Mouse (Mus musculus): ENCODE measurements around the gene Per3. TPM values are rescaled to one million over a fixed set of nuclear protein-coding genes. Genes with fewer than 3 reads are reported as not detected.

Per3 gene
- 5.9 and 7.0 TPM in 2 replicates for polyA plus RNA-seq (2015; fragmentation: Nextera tagmentation; extraction: Ambion mirVana)

DNA sequence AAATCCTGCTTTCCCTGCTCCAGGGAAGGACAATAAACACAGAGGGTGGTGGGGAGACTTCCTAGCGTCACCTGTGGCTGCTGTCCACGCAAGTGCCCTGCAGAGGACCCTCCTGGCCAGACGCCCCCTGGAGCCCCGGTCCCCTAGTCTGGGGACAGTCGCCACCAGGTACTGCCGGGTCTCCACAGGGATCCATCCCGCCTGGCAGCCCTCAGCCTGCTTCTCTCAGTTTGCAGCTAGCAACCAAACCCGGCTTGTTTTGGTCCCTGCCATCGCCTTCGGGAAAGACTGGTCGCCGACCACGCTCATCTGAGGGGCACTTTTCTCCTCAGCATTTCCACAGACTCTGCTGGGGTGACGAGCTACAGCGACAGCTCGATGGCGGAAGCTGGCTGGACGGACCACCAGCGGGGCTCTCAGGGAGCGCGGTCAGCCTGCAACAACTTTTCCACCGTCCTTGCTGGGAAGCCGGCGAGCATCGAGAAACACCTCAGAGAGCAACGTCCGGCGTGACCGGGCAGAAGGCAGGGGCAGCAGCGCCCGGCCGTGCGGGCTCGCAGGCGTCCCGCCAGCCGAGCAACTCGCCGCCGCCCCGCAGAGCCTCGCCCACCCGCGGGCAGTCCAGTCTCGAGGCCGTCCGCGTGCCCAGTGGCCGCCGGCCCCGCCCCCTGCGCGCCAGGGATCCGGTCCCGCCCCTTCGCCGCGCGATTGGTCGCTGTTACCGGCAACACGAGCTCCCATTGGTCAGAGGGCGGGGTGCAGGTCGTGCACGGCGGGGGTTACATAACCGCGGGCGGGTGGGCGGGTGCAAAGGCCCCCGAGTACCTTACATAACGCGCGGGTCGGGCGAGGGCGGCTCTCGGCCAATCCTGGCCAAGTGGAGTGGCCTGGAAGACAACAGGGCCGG, at the start of gene Per3:
Gene Per3, minus strand, starts transcription at position 629 of the 907 bp plus-strand sequence.
- Histone ChIP-seq H3K36me3 (peaks cover 28% of the 10 kb centered on the region), H3K9ac (peak within 1 kb of the TSS; percentile 52), H3K27me3 (no peaks in the 10 kb centered on the region), H3K27ac (peak within 1 kb of the TSS; percentile 78), H3K9me3 (replicated peaks) (no peaks in the 10 kb centered on the region), H3K4me3 (replicated peaks) (peak within 1 kb of the TSS; percentile 62), H3K4me1 (peaks cover 14% of the 10 kb centered on the region), H3K4me2 (peak within 1 kb of the TSS; percentile 96)
- peak; percentile 98 for ATAC-seq (replicated peaks; ENCODE audit: low FRiP score)
- WGBS = under 1% methylated on average over 79 of the region's 79 CpGs

GRCm38 (mm10) chr4:151089270-151089669, 44.8 kb upstream of the Per3 start, which contains the start of gene Gm13090:
Gm13090 (plus strand) TSS chr4:151089570.
- no peak within 1 kb of the TSS for H3K27ac ChIP-seq
- ATAC-seq (replicated peaks; ENCODE audit: low FRiP score) = no peak
- WGBS = 87% methylated on average over 7 of the region's 7 CpGs

GRCm38 (mm10) chr4:151088819-151089218, 44.4 kb upstream of the Per3 start:
- H3K27ac ChIP-seq = no peak overlapping the region
- H3K9me3 ChIP-seq (replicated peaks) = no peaks in the 10 kb centered on the region
- H3K9ac ChIP-seq = no peak overlapping the region
- ATAC-seq (replicated peaks; ENCODE audit: low FRiP score) = no peak
- H3K4me3 ChIP-seq (replicated peaks) = no peak overlapping the region
- peaks cover 19% of the 10 kb centered on the region; the same call in 1 of the 2 replicates for H3K36me3 ChIP-seq
- H3K4me1 ChIP-seq = peaks cover 7% of the 10 kb centered on the region
- H3K4me2 ChIP-seq = no peak overlapping the region
- no peaks in the 10 kb centered on the region for H3K27me3 ChIP-seq
- WGBS = 87% methylated on average over 14 of the region's 14 CpGs

More at GRCm38 (mm10) chr4:151089270-151089669, 44.8 kb upstream of the Per3 start, which contains the start of gene Gm13090:
- peaks cover 7% of the 10 kb centered on the region for H3K4me1 ChIP-seq
- H3K9ac ChIP-seq = no peak within 1 kb of the TSS
- no peaks in the 10 kb centered on the region for H3K27me3 ChIP-seq
- H3K36me3 ChIP-seq = peaks cover 14% of the 10 kb centered on the region; the same call in 1 of the 2 replicates
- H3K4me2 ChIP-seq = no peak within 1 kb of the TSS
- no peaks in the 10 kb centered on the region for H3K9me3 ChIP-seq (replicated peaks)
- no peak within 1 kb of the TSS for H3K4me3 ChIP-seq (replicated peaks)

DNA sequence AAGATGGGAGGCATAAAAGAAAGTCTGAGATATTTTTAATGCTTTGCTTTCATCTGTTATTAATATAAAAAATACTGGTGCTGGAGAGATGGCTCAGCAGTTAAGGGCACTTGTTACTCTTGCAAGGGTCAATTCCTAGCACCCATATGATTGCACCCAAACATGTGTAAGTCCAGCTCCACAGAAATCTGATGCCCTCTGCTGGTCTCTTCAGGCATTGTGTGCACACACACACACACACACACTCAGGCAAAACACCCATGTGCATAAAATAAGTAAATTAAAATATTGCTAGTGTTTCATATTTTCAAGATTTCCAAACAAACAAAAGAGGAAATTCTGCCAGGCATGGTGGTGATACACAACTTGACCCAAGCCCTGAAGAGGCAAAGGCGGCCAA, 42.9 kb upstream of the Per3 start:
- ATAC-seq (replicated peaks; ENCODE audit: low FRiP score) = no peak
- Histone ChIP-seq H3K4me2 (no peak overlapping the region), H3K4me1 (peaks cover 7% of the 10 kb centered on the region), H3K27ac (no peak overlapping the region), H3K9ac (no peak overlapping the region), H3K9me3 (replicated peaks) (no peaks in the 10 kb centered on the region), H3K4me3 (replicated peaks) (no peak overlapping the region), H3K36me3 (peaks cover 24% of the 10 kb centered on the region; the same call in 1 of the 2 replicates), H3K27me3 (no peaks in the 10 kb centered on the region)
- WGBS = 95% methylated on average over 1 of the region's 1 CpGs

GRCm38 (mm10) chr4:151083027-151083426, 38.6 kb upstream of the Per3 start:
- Histone ChIP-seq H3K36me3 (peaks cover 34% of the 10 kb centered on the region; the same call in 1 of the 2 replicates), H3K4me2 (no peak overlapping the region), H3K27ac (no peak overlapping the region), H3K9me3 (replicated peaks) (no peaks in the 10 kb centered on the region), H3K27me3 (no peaks in the 10 kb centered on the region), H3K4me1 (0 out of 2 replicates have a peak, but pooled peaks cover 5% of the 10 kb centered on the region), H3K4me3 (replicated peaks) (no peak overlapping the region), H3K9ac (no peak overlapping the region)
- WGBS = 83% methylated on average over 5 of the region's 5 CpGs
- no peak for ATAC-seq (replicated peaks; ENCODE audit: low FRiP score)

GRCm38 (mm10) chr4:151081977-151082376, 37.5 kb upstream of the Per3 start:
- Histone ChIP-seq H3K9ac (no peak overlapping the region), H3K4me2 (no peak overlapping the region), H3K4me3 (replicated peaks) (no peak overlapping the region), H3K4me1 (0 out of 2 replicates have a peak, but pooled peaks cover 5% of the 10 kb centered on the region), H3K9me3 (replicated peaks) (no peaks in the 10 kb centered on the region), H3K27ac (no peak overlapping the region), H3K36me3 (peaks cover 42% of the 10 kb centered on the region; the same call in 1 of the 2 replicates), H3K27me3 (no peaks in the 10 kb centered on the region)
- no peak for ATAC-seq (replicated peaks; ENCODE audit: low FRiP score)
- WGBS = 90% methylated on average over 13 of the region's 13 CpGs

DNA sequence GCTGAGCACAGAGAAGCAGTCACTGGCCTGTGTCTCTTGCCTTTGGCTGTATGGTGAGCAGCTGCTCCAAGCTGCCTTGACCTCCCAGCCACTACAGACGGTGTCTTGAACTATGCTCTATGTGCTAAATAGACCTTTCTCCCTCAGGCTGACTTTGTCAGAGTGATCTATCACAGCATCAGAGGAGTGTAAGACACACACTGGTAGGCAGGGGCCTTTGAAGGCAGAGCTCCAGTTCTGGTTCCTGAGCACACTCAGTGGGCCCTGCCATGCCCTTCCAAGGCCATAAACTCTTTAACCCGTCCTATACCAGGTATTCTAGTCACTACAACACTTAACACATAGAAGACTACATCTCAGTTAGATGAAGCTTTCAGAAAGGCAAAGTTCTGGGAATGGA, 36.9 kb upstream of the Per3 start:
- 0 out of 2 replicates have a peak overlapping the region, but pooled peaks have one; percentile 48 for H3K27ac ChIP-seq
- whole genome bisulfite sequencing = 42% methylated on average over 2 of the region's 2 CpGs
- ATAC-seq (replicated peaks; ENCODE audit: low FRiP score) = peak; percentile 62

GRCm38 (mm10) chr4:151074817-151075216, 30.4 kb upstream of the Per3 start:
- Histone ChIP-seq H3K4me3 (replicated peaks) (no peak overlapping the region), H3K9ac (no peak overlapping the region), H3K9me3 (replicated peaks) (no peaks in the 10 kb centered on the region), H3K27me3 (no peaks in the 10 kb centered on the region), H3K4me1 (no peaks in the 10 kb centered on the region), H3K27ac (no peak overlapping the region), H3K4me2 (no peak overlapping the region), H3K36me3 (peaks cover 44% of the 10 kb centered on the region; the same call in 1 of the 2 replicates)
- ATAC-seq (replicated peaks; ENCODE audit: low FRiP score) = no peak
- 94% methylated on average over 15 of the region's 15 CpGs for WGBS

More for the DNA sequence above, 36.9 kb upstream of the Per3 start:
- no peak overlapping the region for H3K9ac ChIP-seq
- no peaks in the 10 kb centered on the region for H3K9me3 ChIP-seq (replicated peaks)
- H3K36me3 ChIP-seq = peaks cover 44% of the 10 kb centered on the region; the same call in 1 of the 2 replicates
- H3K4me1 ChIP-seq = 0 out of 2 replicates have a peak, but pooled peaks cover 5% of the 10 kb centered on the region
- H3K4me2 ChIP-seq = no peak overlapping the region
- H3K4me3 ChIP-seq (replicated peaks) = no peak overlapping the region
- H3K27me3 ChIP-seq = no peaks in the 10 kb centered on the region

DNA sequence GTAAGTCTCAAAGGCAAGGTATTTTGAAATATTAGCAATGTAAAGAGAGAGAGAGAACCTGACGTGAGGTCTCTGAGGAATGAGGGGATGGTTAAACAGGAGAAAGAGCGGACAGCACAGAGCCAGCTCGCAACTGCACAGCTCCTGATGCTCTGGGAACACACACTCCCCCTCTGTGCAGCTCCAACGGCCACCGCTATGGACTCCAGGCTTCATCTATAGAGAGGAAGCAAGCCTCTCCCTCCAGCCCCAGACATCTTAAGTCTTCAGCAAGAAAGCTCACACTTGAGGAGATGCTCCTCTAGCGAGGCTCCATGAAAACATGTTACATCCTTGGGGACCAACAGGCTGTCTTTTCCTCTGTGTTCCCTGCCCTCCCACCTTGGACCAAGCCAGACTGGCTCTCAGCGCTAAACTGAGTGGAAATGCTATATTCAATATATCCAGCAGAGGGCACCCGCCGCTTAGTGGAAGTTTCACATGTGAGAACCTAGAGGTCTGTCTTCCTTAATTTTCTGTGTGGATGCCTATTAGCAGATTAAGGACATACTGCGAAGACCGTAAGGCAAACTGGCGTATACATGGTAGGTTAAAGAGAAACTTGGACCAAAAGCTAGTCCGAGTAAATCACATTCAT, 28.8 kb upstream of the Per3 start:
- H3K4me3 ChIP-seq (replicated peaks) = no peak overlapping the region
- no peaks in the 10 kb centered on the region for H3K4me1 ChIP-seq
- WGBS = 55% methylated on average over 13 of the region's 13 CpGs
- no peak overlapping the region for H3K4me2 ChIP-seq
- no peak overlapping the region for H3K9ac ChIP-seq
- peak; percentile 49; the same call in 1 of the 2 replicates for ATAC-seq (replicated peaks; ENCODE audit: low FRiP score)
- no peak overlapping the region for H3K27ac ChIP-seq
- H3K9me3 ChIP-seq (replicated peaks) = no peaks in the 10 kb centered on the region
- peaks cover 32% of the 10 kb centered on the region; the same call in 1 of the 2 replicates for H3K36me3 ChIP-seq
- H3K27me3 ChIP-seq = no peaks in the 10 kb centered on the region

DNA sequence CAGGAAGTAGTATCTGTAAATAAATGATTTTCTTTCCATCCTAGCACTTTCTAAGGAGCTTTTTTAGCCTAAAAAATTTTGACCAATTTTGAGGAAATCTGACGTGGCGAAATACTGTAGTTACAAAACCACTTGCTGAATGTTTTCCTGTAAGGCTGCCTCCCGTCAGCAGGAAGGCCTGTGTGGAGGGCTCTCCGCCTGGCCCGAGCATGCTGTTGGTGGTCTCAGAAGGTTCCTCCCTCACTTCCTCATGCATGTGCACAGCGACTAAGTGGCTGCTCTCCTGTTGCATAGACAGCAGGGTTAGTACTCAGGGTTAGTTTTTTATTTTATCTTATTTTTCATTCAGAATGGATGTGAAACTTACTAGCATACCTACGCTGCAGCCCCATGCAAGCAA, 26.5 kb upstream of the Per3 start:
- no peak for ATAC-seq (replicated peaks; ENCODE audit: low FRiP score)
- H3K4me3 ChIP-seq (replicated peaks) = no peak overlapping the region
- no peaks in the 10 kb centered on the region for H3K27me3 ChIP-seq
- H3K27ac ChIP-seq = no peak overlapping the region
- no peaks in the 10 kb centered on the region for H3K4me1 ChIP-seq
- no peak overlapping the region for H3K9ac ChIP-seq
- no peak overlapping the region for H3K4me2 ChIP-seq
- WGBS = 84% methylated on average over 7 of the region's 7 CpGs
- H3K36me3 ChIP-seq = peaks cover 17% of the 10 kb centered on the region
- no peaks in the 10 kb centered on the region for H3K9me3 ChIP-seq (replicated peaks)

DNA sequence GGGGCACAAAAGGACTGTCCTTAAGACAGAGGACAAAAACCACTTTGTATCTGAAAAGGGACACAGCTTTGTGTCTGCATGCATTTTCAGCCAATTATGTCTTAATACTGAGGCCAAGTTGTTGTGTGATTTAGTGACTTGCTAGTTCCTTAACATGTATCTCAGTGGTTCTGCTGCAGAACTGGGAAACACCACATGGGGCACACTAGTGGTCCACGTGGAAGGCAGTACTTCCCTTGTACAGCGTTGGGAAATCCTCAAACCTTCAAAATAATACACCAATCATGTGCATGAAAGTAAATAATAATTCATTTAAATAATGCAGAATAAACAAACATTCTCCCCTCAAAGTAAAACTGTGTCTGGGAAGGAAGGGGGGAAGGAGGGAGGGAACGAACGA, 24.3 kb upstream of the Per3 start:
- Histone ChIP-seq H3K4me3 (replicated peaks) (no peak overlapping the region), H3K9me3 (replicated peaks) (no peaks in the 10 kb centered on the region), H3K4me2 (no peak overlapping the region), H3K27me3 (no peaks in the 10 kb centered on the region), H3K9ac (no peak overlapping the region), H3K36me3 (peaks cover 7% of the 10 kb centered on the region), H3K27ac (no peak overlapping the region), H3K4me1 (no peaks in the 10 kb centered on the region)
- no peak for ATAC-seq (replicated peaks; ENCODE audit: low FRiP score)
- WGBS = 70% methylated on average over 4 of the region's 4 CpGs

- Histone ChIP-seq H3K27ac (no peak overlapping the region), H3K4me1 (peaks cover 15% of the 10 kb centered on the region), H3K4me2 (no peak overlapping the region), H3K27me3 (no peaks in the 10 kb centered on the region), H3K9ac (no peak overlapping the region), H3K36me3 (peaks cover 12% of the 10 kb centered on the region; the same call in 1 of the 2 replicates), H3K4me3 (replicated peaks) (no peak overlapping the region), H3K9me3 (replicated peaks) (peaks cover 11% of the 10 kb centered on the region; the same call in 1 of the 2 replicates)
- 94% methylated on average over 4 of the region's 4 CpGs for WGBS
- ATAC-seq (replicated peaks; ENCODE audit: low FRiP score) = no peak
Observed at GRCm38 (mm10) chr4:151059566-151059965, 15.1 kb upstream of the Per3 start.

All from kidney, embryonic 15.5 days (tissue).